Mouse (Mus musculus): ENCODE measurements around the gene Gli3. TPM values are rescaled to one million over a fixed set of nuclear protein-coding genes. Genes with fewer than 3 reads are reported as not detected.

Gli3 gene
- polyA plus RNA-seq, 1 experiment, result not detected

- TF ChIP-seq GATA1 (IDR thresholded peaks at IDR 0.05; ENCODE audit: low read length) (no peak), TAL1 (IDR thresholded peaks at IDR 0.05; ENCODE audit: low read length) (no peak)
- H3K27me3 ChIP-seq (ENCODE audit: control insufficient read depth), result no peaks in the 10 kb centered on the region
- H3K4me3 ChIP-seq (replicated peaks), result no peak overlapping the region
- no peaks in the 10 kb centered on the region for H3K9me3 ChIP-seq (ENCODE audit: control insufficient read depth, low read length)
- H3K36me3 ChIP-seq (ENCODE audit: control insufficient read depth), result no peaks in the 10 kb centered on the region
- no peaks in the 10 kb centered on the region for H3K4me1 ChIP-seq (ENCODE audit: control insufficient read depth)
Observed at GRCm38 (mm10) chr13:15517048-15517760, 54.2 kb downstream of the Gli3 start.

- H3K9me3 ChIP-seq (ENCODE audit: control insufficient read depth, low read length), result no peaks in the 10 kb centered on the region
- no peak overlapping the region for H3K4me3 ChIP-seq (replicated peaks)
- no peaks in the 10 kb centered on the region for H3K36me3 ChIP-seq (ENCODE audit: control insufficient read depth)
- no peaks in the 10 kb centered on the region for H3K4me1 ChIP-seq (ENCODE audit: control insufficient read depth)
- H3K27me3 ChIP-seq (ENCODE audit: control insufficient read depth), result no peaks in the 10 kb centered on the region
- TF ChIP-seq TAL1 (IDR thresholded peaks at IDR 0.05; ENCODE audit: low read length) (no peak), GATA1 (IDR thresholded peaks at IDR 0.05; ENCODE audit: low read length) (no peak)
Observed at GRCm38 (mm10) chr13:15520353-15520752, 57.3 kb downstream of the Gli3 start.

- H3K9me3 ChIP-seq (ENCODE audit: control insufficient read depth, low read length), result no peaks in the 10 kb centered on the region
- no peak overlapping the region for H3K4me3 ChIP-seq (replicated peaks)
- H3K27me3 ChIP-seq (ENCODE audit: control insufficient read depth), result no peaks in the 10 kb centered on the region
Observed at GRCm38 (mm10) chr13:15522153-15522552, 59.1 kb downstream of the Gli3 start.

DNA sequence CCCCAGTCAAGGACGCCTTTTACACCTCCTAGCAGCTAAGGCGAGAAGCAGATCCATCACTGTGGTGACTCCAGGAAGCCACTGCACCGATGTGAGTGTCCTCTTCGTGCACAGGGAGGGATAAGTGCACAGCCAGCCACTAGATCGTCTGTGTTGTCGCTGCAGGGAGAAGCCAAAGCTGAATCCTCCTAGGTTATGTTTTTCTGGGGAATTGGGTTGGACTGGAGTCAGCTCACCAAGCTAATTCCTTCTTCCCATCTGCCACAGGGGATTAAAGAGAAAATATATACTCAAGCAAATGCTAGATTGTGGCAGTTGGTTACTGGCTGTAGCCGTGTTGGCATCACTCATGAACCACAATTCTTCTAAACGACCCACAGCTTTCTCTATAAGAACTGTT lies 61.2 kb downstream of the Gli3 start:
- no peak overlapping the region for H3K4me3 ChIP-seq (replicated peaks)
- TF ChIP-seq GATA1 (IDR thresholded peaks at IDR 0.05; ENCODE audit: low read length), result no peak
- no peaks in the 10 kb centered on the region for H3K9me3 ChIP-seq (ENCODE audit: control insufficient read depth, low read length)
- H3K27me3 ChIP-seq (ENCODE audit: control insufficient read depth), result no peaks in the 10 kb centered on the region
- H3K4me1 ChIP-seq (ENCODE audit: control insufficient read depth), result no peaks in the 10 kb centered on the region
- H3K36me3 ChIP-seq (ENCODE audit: control insufficient read depth), result no peaks in the 10 kb centered on the region

More at GRCm38 (mm10) chr13:15522153-15522552, 59.1 kb downstream of the Gli3 start:
- H3K36me3 ChIP-seq (ENCODE audit: control insufficient read depth), result no peaks in the 10 kb centered on the region
- TF ChIP-seq GATA1 (IDR thresholded peaks at IDR 0.05; ENCODE audit: low read length) (no peak), TAL1 (IDR thresholded peaks at IDR 0.05; ENCODE audit: low read length) (no peak)
- no peaks in the 10 kb centered on the region for H3K4me1 ChIP-seq (ENCODE audit: control insufficient read depth)

DNA sequence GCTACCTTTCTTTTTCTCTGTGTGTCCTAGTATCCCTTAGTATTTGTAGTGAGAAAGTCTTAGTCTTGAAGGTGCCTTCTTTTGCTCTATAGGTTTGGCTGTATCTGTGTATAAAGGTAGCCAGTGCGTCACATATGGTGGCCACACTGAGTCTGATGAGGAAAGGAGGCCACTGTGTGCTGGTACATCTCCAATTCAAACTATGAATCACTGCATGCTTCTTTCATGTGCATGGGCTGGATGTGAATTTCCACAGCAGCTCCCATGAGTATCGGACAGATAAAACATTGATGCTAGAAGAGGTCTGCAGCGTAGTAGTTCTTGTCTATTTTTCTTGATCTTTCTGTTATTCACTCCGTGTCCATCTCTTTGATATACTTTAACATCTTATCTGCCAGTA lies 63.7 kb downstream of the Gli3 start:
- TF ChIP-seq GATA1 (IDR thresholded peaks at IDR 0.05; ENCODE audit: low read length), result no peak
- TF ChIP-seq TAL1 (IDR thresholded peaks at IDR 0.05; ENCODE audit: low read length), result no peak
- Histone ChIP-seq H3K9me3 (ENCODE audit: control insufficient read depth, low read length) (no peaks in the 10 kb centered on the region), H3K4me1 (ENCODE audit: control insufficient read depth) (no peaks in the 10 kb centered on the region), H3K27me3 (ENCODE audit: control insufficient read depth) (no peaks in the 10 kb centered on the region), H3K36me3 (ENCODE audit: control insufficient read depth) (no peaks in the 10 kb centered on the region), H3K4me3 (replicated peaks) (no peak overlapping the region)

DNA sequence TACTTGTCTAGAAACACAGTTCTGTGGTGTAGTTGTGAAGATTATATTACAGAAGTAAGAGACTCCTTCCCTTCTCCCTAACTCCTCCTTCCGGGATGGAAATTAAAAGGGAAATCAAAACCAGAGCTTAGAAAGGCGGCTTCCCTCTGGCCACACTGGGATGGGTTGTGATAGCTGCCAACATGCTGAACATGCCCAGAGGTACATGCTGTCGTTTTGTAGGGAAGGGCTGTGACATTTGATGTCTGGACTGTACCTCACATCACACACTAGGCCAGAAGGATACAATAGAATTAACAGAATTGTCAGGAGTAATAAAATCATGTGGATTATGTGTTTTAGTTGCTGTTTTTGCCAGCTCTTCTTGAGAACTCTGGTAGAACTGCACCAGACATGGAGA lies 68.5 kb downstream of the Gli3 start:
- no peaks in the 10 kb centered on the region for H3K9me3 ChIP-seq (ENCODE audit: control insufficient read depth, low read length)
- H3K27me3 ChIP-seq (ENCODE audit: control insufficient read depth), result no peaks in the 10 kb centered on the region
- H3K36me3 ChIP-seq (ENCODE audit: control insufficient read depth), result no peaks in the 10 kb centered on the region
- H3K4me1 ChIP-seq (ENCODE audit: control insufficient read depth), result no peaks in the 10 kb centered on the region
- H3K4me3 ChIP-seq (replicated peaks), result no peak overlapping the region
- TF ChIP-seq GATA1 (IDR thresholded peaks at IDR 0.05; ENCODE audit: low read length) (no peak), TAL1 (IDR thresholded peaks at IDR 0.05; ENCODE audit: low read length) (no peak)

DNA sequence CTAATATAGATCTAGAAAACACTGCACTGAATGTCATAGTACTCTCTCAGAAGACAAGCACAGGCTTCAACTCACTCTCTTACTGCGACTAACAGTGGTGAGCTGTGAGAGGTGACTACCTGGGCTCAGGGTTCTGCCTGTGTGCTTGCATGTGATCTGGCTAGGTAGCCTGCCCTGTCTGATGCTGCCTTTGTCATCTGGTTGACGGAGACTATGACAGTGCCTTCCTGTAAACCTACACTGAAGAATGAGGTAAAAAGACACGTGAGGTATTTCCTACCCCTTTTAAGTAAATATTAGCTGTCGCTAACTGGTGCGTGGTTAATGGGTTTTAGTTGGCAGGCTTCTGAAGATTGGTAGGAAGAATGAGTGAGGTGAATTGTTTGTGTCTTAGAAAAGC lies 74.2 kb downstream of the Gli3 start:
- H3K27me3 ChIP-seq (ENCODE audit: control insufficient read depth), result no peaks in the 10 kb centered on the region
- TF ChIP-seq GATA1 (IDR thresholded peaks at IDR 0.05; ENCODE audit: low read length) (no peak), TAL1 (IDR thresholded peaks at IDR 0.05; ENCODE audit: low read length) (no peak)

DNA sequence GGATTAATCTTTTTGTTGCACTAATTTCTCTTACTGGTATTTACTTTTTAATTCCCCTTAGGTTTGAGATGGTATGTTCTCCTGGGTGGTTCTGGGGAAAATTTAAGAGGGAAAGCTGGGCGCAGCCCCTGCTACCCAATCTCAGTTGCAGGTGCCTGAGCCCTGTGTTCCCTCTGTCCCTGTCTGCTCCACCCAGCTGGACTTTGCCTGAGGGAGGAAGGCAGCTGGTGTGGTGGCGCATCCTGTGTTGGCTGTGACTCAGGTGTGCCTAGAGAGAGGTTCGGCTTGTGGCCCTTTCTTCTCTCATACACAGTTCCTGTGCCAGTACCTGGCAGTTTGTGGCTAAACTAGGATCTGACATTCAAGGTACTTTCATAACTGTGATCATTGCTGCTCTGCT lies 74.6 kb downstream of the Gli3 start:
- Histone ChIP-seq H3K27me3 (ENCODE audit: control insufficient read depth) (no peaks in the 10 kb centered on the region), H3K4me1 (ENCODE audit: control insufficient read depth) (no peaks in the 10 kb centered on the region), H3K36me3 (ENCODE audit: control insufficient read depth) (no peaks in the 10 kb centered on the region), H3K9me3 (ENCODE audit: control insufficient read depth, low read length) (no peaks in the 10 kb centered on the region), H3K4me3 (replicated peaks) (no peak overlapping the region)
- TF ChIP-seq GATA1 (IDR thresholded peaks at IDR 0.05; ENCODE audit: low read length) (no peak), TAL1 (IDR thresholded peaks at IDR 0.05; ENCODE audit: low read length) (no peak)

More for the DNA sequence above, 74.2 kb downstream of the Gli3 start:
- no peaks in the 10 kb centered on the region for H3K36me3 ChIP-seq (ENCODE audit: control insufficient read depth)
- H3K9me3 ChIP-seq (ENCODE audit: control insufficient read depth, low read length), result no peaks in the 10 kb centered on the region
- no peaks in the 10 kb centered on the region for H3K4me1 ChIP-seq (ENCODE audit: control insufficient read depth)
- no peak overlapping the region for H3K4me3 ChIP-seq (replicated peaks)

GRCm38 (mm10) chr13:15538389-15538788 lies 75.4 kb downstream of the Gli3 start:
- no peaks in the 10 kb centered on the region for H3K27me3 ChIP-seq (ENCODE audit: control insufficient read depth)

DNA sequence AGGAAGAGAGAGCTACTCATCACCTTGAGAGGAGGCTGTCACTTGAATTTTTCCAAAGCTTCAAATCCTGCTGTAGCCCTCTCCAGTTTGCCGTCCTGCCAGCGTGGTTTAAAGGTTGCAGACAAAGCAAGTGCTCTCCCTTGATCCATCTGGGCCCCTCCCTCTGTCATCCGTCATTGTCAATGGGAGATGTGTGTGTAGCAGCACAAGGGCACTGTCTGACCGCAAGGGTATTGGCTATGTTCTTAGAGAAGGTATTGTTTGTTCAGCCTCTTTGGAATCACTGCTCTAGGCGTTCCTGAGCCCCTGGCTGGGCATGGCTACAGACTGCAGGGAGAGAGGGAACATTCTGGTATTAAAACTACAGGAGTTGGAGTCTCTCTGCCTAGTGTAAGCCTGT lies 79.0 kb downstream of the Gli3 start:
- H3K4me1 ChIP-seq (ENCODE audit: control insufficient read depth), result no peaks in the 10 kb centered on the region
- TF ChIP-seq TAL1 (IDR thresholded peaks at IDR 0.05; ENCODE audit: low read length) (no peak), GATA1 (IDR thresholded peaks at IDR 0.05; ENCODE audit: low read length) (no peak)
- H3K4me3 ChIP-seq (replicated peaks), result no peak overlapping the region
- no peaks in the 10 kb centered on the region for H3K9me3 ChIP-seq (ENCODE audit: control insufficient read depth, low read length)
- H3K36me3 ChIP-seq (ENCODE audit: control insufficient read depth), result no peaks in the 10 kb centered on the region
- H3K27me3 ChIP-seq (ENCODE audit: control insufficient read depth), result no peaks in the 10 kb centered on the region

More at GRCm38 (mm10) chr13:15538389-15538788, 75.4 kb downstream of the Gli3 start:
- no peak for TF ChIP-seq TAL1 (IDR thresholded peaks at IDR 0.05; ENCODE audit: low read length)
- no peak for TF ChIP-seq GATA1 (IDR thresholded peaks at IDR 0.05; ENCODE audit: low read length)
- Histone ChIP-seq H3K36me3 (ENCODE audit: control insufficient read depth) (no peaks in the 10 kb centered on the region), H3K9me3 (ENCODE audit: control insufficient read depth, low read length) (no peaks in the 10 kb centered on the region), H3K4me1 (ENCODE audit: control insufficient read depth) (no peaks in the 10 kb centered on the region), H3K4me3 (replicated peaks) (no peak overlapping the region)
